Mouse (Mus musculus) erythroblast, embryonic 14.5 days (primary cell): Measurements from ENCODE around the gene Hs3st6.

Experiments
- GATA1 ChIP-seq: IDR thresholded peaks from 2 replicates; pipeline ENCODE4 v1.6.1; 2012; ENCODE audit warnings: low read length, inconsistent platforms, mixed read lengths
- TAL1 ChIP-seq: IDR thresholded peaks from 3 replicates; pipeline ENCODE4 v1.6.1; 2012; ENCODE audit warnings: low read length, inconsistent platforms, mixed read lengths

GRCm38 (mm10) chr17:24766266-24766875 is 13.6 kb downstream of the Hs3st6 start:
- TF ChIP-seq GATA1: no peak
- no peak for TF ChIP-seq TAL1
